Mouse (Mus musculus): ENCODE results near the gene Ttc9. TPM values are rescaled to one million over a fixed set of nuclear protein-coding genes. Genes with fewer than 3 reads are reported as not detected.

Ttc9 gene
- total RNA-seq, 2 experiments from 2014 or later: 11.5 to 21.3 TPM

GRCm38 (mm10) chr12:81646811-81647210, 15.8 kb downstream of the Ttc9 start:
- no peak for DNase-seq
- intact Hi-C loops (cut with DNase I; ENCODE audit: low total_unique reads): no loop called here

- intact Hi-C loops (cut with DNase I; ENCODE audit: low total_unique reads): no loop called here
- peak; percentile 76 for DNase-seq
These were observed 22.3 kb downstream of the Ttc9 start for GRCm38 (mm10) chr12:81653344-81653743.

- DNase-seq: no peak
- intact Hi-C loops (cut with DNase I; ENCODE audit: low total_unique reads): no loop called here
These were observed 26.3 kb downstream of the Ttc9 start for GRCm38 (mm10) chr12:81657321-81657720.

- DNase-seq: no peak
- intact Hi-C loops (cut with DNase I; ENCODE audit: low total_unique reads): no loop called here
These were observed 27.0 kb downstream of the Ttc9 start for GRCm38 (mm10) chr12:81658086-81658485.

- intact Hi-C loops (cut with DNase I; ENCODE audit: low total_unique reads): no loop called here
- DNase-seq: no peak
These were observed 31.0 kb downstream of the Ttc9 start for GRCm38 (mm10) chr12:81662076-81662475.

- DNase-seq: no peak
- intact Hi-C loops (cut with DNase I; ENCODE audit: low total_unique reads): no loop called here
These were observed 32.1 kb downstream of the Ttc9 start for GRCm38 (mm10) chr12:81663116-81663515.

- DNase-seq: no peak
- intact Hi-C loops (cut with DNase I; ENCODE audit: low total_unique reads): no loop called here
These were observed 32.9 kb downstream of the Ttc9 start for GRCm38 (mm10) chr12:81663906-81664305.

- intact Hi-C loops (cut with DNase I; ENCODE audit: low total_unique reads): no loop called here
- no peak for DNase-seq
These were observed 37.4 kb downstream of the Ttc9 start for GRCm38 (mm10) chr12:81668406-81668805.

- intact Hi-C loops (cut with DNase I; ENCODE audit: low total_unique reads): no loop called here
- no peak for DNase-seq
These were observed 44.5 kb downstream of the Ttc9 start for GRCm38 (mm10) chr12:81675557-81675956.

GRCm38 (mm10) chr12:81679807-81680529, 48.9 kb downstream of the Ttc9 start:
- intact Hi-C loops (cut with DNase I; ENCODE audit: low total_unique reads): no loop called here

GRCm38 (mm10) chr12:81683395-81683794, 52.3 kb downstream of the Ttc9 start:
- intact Hi-C loops (cut with DNase I; ENCODE audit: low total_unique reads): no loop called here
- DNase-seq: no peak

More at GRCm38 (mm10) chr12:81679807-81680529, 48.9 kb downstream of the Ttc9 start:
- no peak for DNase-seq

GRCm38 (mm10) chr12:81684096-81684495, 53.0 kb downstream of the Ttc9 start:
- no peak for DNase-seq
- intact Hi-C loops (cut with DNase I; ENCODE audit: low total_unique reads): no loop called here

- intact Hi-C loops (cut with DNase I; ENCODE audit: low total_unique reads): no loop called here
- DNase-seq: no peak
These were observed 54.9 kb downstream of the Ttc9 start for GRCm38 (mm10) chr12:81685981-81686380.

GRCm38 (mm10) chr12:81686406-81687117, 55.5 kb downstream of the Ttc9 start:
- intact Hi-C loops (cut with DNase I; ENCODE audit: low total_unique reads): no loop called here

GRCm38 (mm10) chr12:81687873-81688272, 56.8 kb downstream of the Ttc9 start:
- no peak for DNase-seq
- intact Hi-C loops (cut with DNase I; ENCODE audit: low total_unique reads): no loop called here

More at GRCm38 (mm10) chr12:81686406-81687117, 55.5 kb downstream of the Ttc9 start:
- DNase-seq: no peak

- no peak for DNase-seq
- intact Hi-C loops (cut with DNase I; ENCODE audit: low total_unique reads): no loop called here
These were observed 57.5 kb downstream of the Ttc9 start for GRCm38 (mm10) chr12:81688537-81688936.

GRCm38 (mm10) chr12:81689505-81690056, 58.5 kb downstream of the Ttc9 start:
- no peak for DNase-seq
- intact Hi-C loops (cut with DNase I; ENCODE audit: low total_unique reads): no loop called here

GRCm38 (mm10) chr12:81690111-81690510, 59.1 kb downstream of the Ttc9 start:
- no peak for DNase-seq
- intact Hi-C loops (cut with DNase I; ENCODE audit: low total_unique reads): no loop called here

- intact Hi-C loops (cut with DNase I; ENCODE audit: low total_unique reads): no loop called here
- DNase-seq: no peak
These were observed 59.7 kb downstream of the Ttc9 start for GRCm38 (mm10) chr12:81690751-81691150.

- intact Hi-C loops (cut with DNase I; ENCODE audit: low total_unique reads): no loop called here
These were observed 60.2 kb downstream of the Ttc9 start for GRCm38 (mm10) chr12:81691177-81691730.

More at GRCm38 (mm10) chr12:81691177-81691730, 60.2 kb downstream of the Ttc9 start:
- DNase-seq: no peak

Data from gastrocnemius, postnatal 14 days (tissue).